In genomic region chr10:84433193-84433801, GRCm38 (mm10) we compare ENCODE assay signal across 16 mouse cellular contexts. TPM values are rescaled to one million over a fixed set of nuclear protein-coding genes. Genes with fewer than 3 reads are reported as not detected.
DNase-seq lines count a peak whose midpoint lies in the region; ATAC-seq lines count a peak whose summit lies in the region.
"Had no signal": no experiment of that assay in that cellular context is flagged by ENCODE, and none has a peak within 500 bp of the region (broad histone marks: within the 10 kb centered on the region; RNA-seq: fewer than 3 reads in every experiment).

No protein-coding gene starts in this region.

- no peaks in the 10 kb centered on the region for H3K9me3 ChIP-seq in heart, embryonic 10.5 days
- H3K9me3 ChIP-seq in embryonic facial prominence, embryonic 15.5 days (replicated peaks): no peaks in the 10 kb centered on the region
- H3K9me3 ChIP-seq in limb, embryonic 13.5 days: no peaks in the 10 kb centered on the region
- H3K9me3 ChIP-seq: liver, embryonic 15.5 days had no signal

- ATAC-seq in embryonic facial prominence, embryonic 15.5 days (ENCODE audit: insufficient number of reproducible peaks, low FRiP score, low TSS enrichment, low read depth): no peak
- ATAC-seq in limb, embryonic 13.5 days (ENCODE audit: low FRiP score, low read depth): no peak
- ATAC-seq: forebrain, postnatal 0 days had no signal

- peaks cover 46% of the 10 kb centered on the region for H3K36me3 ChIP-seq in heart, embryonic 10.5 days
- H3K36me3 ChIP-seq in embryonic facial prominence, embryonic 15.5 days: peaks cover 10% of the 10 kb centered on the region; the same call in 1 of the 2 replicates
- H3K36me3 ChIP-seq in limb, embryonic 13.5 days: peaks cover 37% of the 10 kb centered on the region
- H3K36me3 ChIP-seq: liver, embryonic 15.5 days had no signal

- DNase-seq in heart, embryonic 10.5 days (ENCODE audit: low spot score): no peak
- no peak for DNase-seq in heart, adult 18-20 months
- peak; percentile 44 to 54 for DNase-seq in kidney, postnatal 4 days
- no peak for DNase-seq in kidney, postnatal 36 days
- DNase-seq in frontal cortex, postnatal 10 days (ENCODE audit: low spot score in 2 of 2): no peak
- no peak for DNase-seq in adrenal gland, adult 18-20 months (ENCODE audit: low spot score in 2 of 2)
- DNase-seq: cerebellum, adult 11 months; embryo, embryonic 11 days; forebrain, postnatal 0 days; gastrocnemius, postnatal 10 days; layer of hippocampus, adult 9-11 months; midbrain, embryonic 14.5 days had no signal

- H3K4me2 ChIP-seq in embryonic facial prominence, embryonic 15.5 days (replicated peaks): no peak overlapping the region
- no peak overlapping the region for H3K4me2 ChIP-seq in limb, embryonic 13.5 days (replicated peaks)
- H3K4me2 ChIP-seq: hindbrain, embryonic 14.5 days; liver, embryonic 15.5 days had no signal

- peaks cover 47% of the 10 kb centered on the region for H3K4me1 ChIP-seq in heart, embryonic 10.5 days
- H3K4me1 ChIP-seq in embryonic facial prominence, embryonic 15.5 days: peaks cover 44% of the 10 kb centered on the region
- peaks cover 40% of the 10 kb centered on the region for H3K4me1 ChIP-seq in limb, embryonic 13.5 days
- H3K4me1 ChIP-seq: liver, embryonic 15.5 days had no signal

- WGBS in heart, embryonic 10.5 days: 62% methylated on average over 21 of the region's 21 CpGs
- 48% methylated on average over 21 of the region's 21 CpGs for WGBS in embryonic facial prominence, embryonic 15.5 days
- 48% methylated on average over 21 of the region's 21 CpGs for WGBS in limb, embryonic 13.5 days

- peak overlapping the region; percentile 18; the same call in 1 of the 2 replicates for H3K27ac ChIP-seq in heart, embryonic 10.5 days
- H3K27ac ChIP-seq in embryonic facial prominence, embryonic 15.5 days (replicated peaks): 0 out of 2 replicates have a peak overlapping the region, but pooled peaks have one; percentile 18
- peak overlapping the region; percentile 11; the same call in 1 of the 2 replicates for H3K27ac ChIP-seq in limb, embryonic 13.5 days
- H3K27ac ChIP-seq: hindbrain, embryonic 14.5 days; liver, embryonic 15.5 days had no signal

- no peak overlapping the region for H3K9ac ChIP-seq in embryonic facial prominence, embryonic 15.5 days
- no peak overlapping the region for H3K9ac ChIP-seq in limb, embryonic 13.5 days
- H3K9ac ChIP-seq: forebrain, postnatal 0 days; hindbrain, embryonic 14.5 days; liver, embryonic 15.5 days had no signal

- H3K4me3 ChIP-seq in heart, embryonic 10.5 days: no peak overlapping the region
- no peak overlapping the region for H3K4me3 ChIP-seq in embryonic facial prominence, embryonic 15.5 days (replicated peaks)
- no peak overlapping the region for H3K4me3 ChIP-seq in limb, embryonic 13.5 days
- H3K4me3 ChIP-seq: liver, embryonic 15.5 days had no signal

- no peaks in the 10 kb centered on the region for H3K27me3 ChIP-seq in heart, embryonic 10.5 days (ENCODE audit: insufficient read depth, poor library complexity, severe bottlenecking)
- H3K27me3 ChIP-seq in embryonic facial prominence, embryonic 15.5 days: no peaks in the 10 kb centered on the region
- no peaks in the 10 kb centered on the region for H3K27me3 ChIP-seq in limb, embryonic 13.5 days

RNA-seq across cellular contexts. Expression of gene Nuak1, which starts 7.1 kb away (rescaled TPM):
- polyA plus RNA-seq in heart, embryonic 10.5 days (2016; fragmentation: Nextera tagmentation; extraction: Ambion mirVana): 1.8 and 1.9 TPM in 2 replicates
- 10 to 100 TPM; 27.9 to 32.2 TPM for total RNA-seq in heart, adult 18-20 months (2021)
- 3.3 and 3.4 TPM in 2 replicates for polyA plus RNA-seq in embryonic facial prominence, embryonic 15.5 days (2015; fragmentation: Nextera tagmentation; extraction: Ambion mirVana)
- polyA plus RNA-seq in limb, embryonic 13.5 days (2015; fragmentation: Nextera tagmentation; extraction: Ambion mirVana): 3.9 and 4.0 TPM in 2 replicates
- total RNA-seq in adrenal gland, adult 18-20 months (2021): 1 to 10 TPM; 5.4 to 6.8 TPM

Comparison
In these comparisons a context has a peak if more than half of its experiments do, and no peak if none do; other contexts are left out.
1. DNase-seq: peak in kidney, postnatal 4 days (2 of 2); none in heart, embryonic 10.5 days (single experiment), heart, adult 18-20 months (0 of 2), kidney, postnatal 36 days (0 of 2), frontal cortex, postnatal 10 days (0 of 2) and adrenal gland, adult 18-20 months (0 of 2).
2. Peak in every context shown above with its lines, with median percentiles within 50 percentile points of each other: H3K27ac ChIP-seq.